Mouse (Mus musculus): Measurements from ENCODE around the gene Gm6890. TPM values are rescaled to one million over a fixed set of nuclear protein-coding genes. Genes with fewer than 3 reads are reported as not detected.
"Not testable (repeated sequence)": the region's sequence is repeated elsewhere in the genome, so short reads cannot be mapped to it uniquely, and the experiment has no call there.

Gm6890 gene
- 8.8 and 10.8 TPM in 2 replicates for polyA plus RNA-seq (2012; rRNA removed)

DNA sequence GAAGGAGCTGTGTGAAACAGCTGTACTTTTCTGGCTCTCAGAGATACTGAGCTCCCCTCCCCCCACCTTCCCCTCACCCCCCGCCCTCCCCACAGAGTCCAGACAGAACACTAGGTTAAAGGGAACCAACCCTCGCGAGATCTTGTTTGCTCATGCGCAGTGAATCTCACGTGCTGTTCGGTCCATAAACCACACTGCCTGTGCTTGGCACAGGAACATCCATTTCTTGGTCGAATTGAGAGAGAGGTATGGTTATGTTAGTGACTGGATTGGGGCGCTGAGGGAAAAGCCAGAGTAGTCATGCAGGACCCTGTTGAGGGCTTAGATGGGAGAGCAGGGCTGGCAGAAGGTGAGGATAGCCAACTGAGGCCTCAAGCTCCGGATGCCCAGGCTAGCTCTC is at the start of gene Gm6890:
Gm6890 (plus strand) TSS at position 301 of the 400 bp plus-strand sequence.
- H3K36me3 ChIP-seq (ENCODE audit: control insufficient read depth, insufficient read depth, low read length); H3K27me3 ChIP-seq (ENCODE audit: control insufficient read depth, insufficient read depth, low read length); H3K4me1 ChIP-seq (ENCODE audit: control insufficient read depth, insufficient read depth, low read length): not testable (repeated sequence)
- H3K4me3 ChIP-seq (ENCODE audit: control insufficient read depth, low read depth, low read length) = peak within 1 kb of the TSS; percentile 62
- peak within 1 kb of the TSS; percentile 36 for H3K27ac ChIP-seq (ENCODE audit: control insufficient read depth, insufficient read depth, low read depth, low read length)

DNA sequence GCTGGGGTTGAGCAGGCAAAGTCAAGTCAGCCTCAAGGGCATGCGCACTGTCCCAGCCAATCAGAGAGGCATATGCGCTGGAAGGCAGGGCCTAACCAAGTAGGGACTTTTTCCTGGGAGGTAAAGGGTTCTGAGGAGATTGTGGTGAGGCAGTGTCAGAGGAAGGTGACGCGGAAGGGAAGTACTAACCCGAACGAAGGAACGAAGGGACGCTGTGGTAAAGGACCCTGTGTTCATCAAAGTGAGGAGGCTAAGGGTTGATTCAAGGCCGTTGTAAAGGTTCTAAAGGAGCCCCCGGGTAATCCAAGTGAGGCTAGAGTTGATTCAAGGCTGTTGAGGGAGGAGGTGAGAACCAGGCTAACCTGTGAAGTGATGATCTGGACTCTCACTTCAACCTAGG is 14.5 kb upstream of the Gm6890 start:
- H3K27me3 ChIP-seq (ENCODE audit: control insufficient read depth, insufficient read depth, low read length); H3K27ac ChIP-seq (ENCODE audit: control insufficient read depth, insufficient read depth, low read depth, low read length); H3K4me1 ChIP-seq (ENCODE audit: control insufficient read depth, insufficient read depth, low read length); H3K36me3 ChIP-seq (ENCODE audit: control insufficient read depth, insufficient read depth, low read length); H3K4me3 ChIP-seq (ENCODE audit: control insufficient read depth, low read depth, low read length): not testable (repeated sequence)

DNA sequence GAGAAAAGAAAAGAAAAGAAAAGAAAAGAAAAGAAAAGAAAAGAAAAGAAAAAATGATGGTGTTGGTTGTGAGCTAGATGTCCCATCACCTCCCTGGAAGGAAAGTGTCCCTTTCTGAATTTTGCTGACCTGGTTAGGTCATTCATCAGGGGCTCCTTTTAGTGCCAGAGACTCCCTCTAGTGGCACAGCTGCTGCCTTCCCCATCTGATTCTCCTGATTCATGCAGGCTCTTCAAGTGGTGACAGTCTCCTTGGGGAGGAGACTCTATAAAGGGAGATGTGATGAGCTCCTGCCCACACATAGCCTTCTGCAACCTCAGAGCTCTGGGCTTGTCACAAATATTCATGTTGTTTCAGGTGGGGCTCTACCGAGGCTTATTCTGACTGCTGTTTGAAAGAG is 30.0 kb downstream of the Gm6890 start:
- H3K27ac ChIP-seq (ENCODE audit: control insufficient read depth, insufficient read depth, low read depth, low read length); H3K4me3 ChIP-seq (ENCODE audit: control insufficient read depth, low read depth, low read length); H3K4me1 ChIP-seq (ENCODE audit: control insufficient read depth, insufficient read depth, low read length); H3K27me3 ChIP-seq (ENCODE audit: control insufficient read depth, insufficient read depth, low read length); H3K36me3 ChIP-seq (ENCODE audit: control insufficient read depth, insufficient read depth, low read length): not testable (repeated sequence)

Other genes starting within 250 kb of the Gm6890 start
- not detected in 2 replicates for gene Olfr1326-ps1, start 166.0 kb upstream of the Gm6890 start, polyA plus RNA-seq (2012; rRNA removed)
- gene Olfr1325, start 148.2 kb upstream of the Gm6890 start, polyA plus RNA-seq (2012; rRNA removed) = not detected in 2 replicates
- 1.3 and 2.0 TPM in 2 replicates for gene Gm5640, start 95.3 kb upstream of the Gm6890 start, polyA plus RNA-seq (2012; rRNA removed)
- 2.9 and 3.8 TPM in 2 replicates for gene Gm5936, start 96.3 kb downstream of the Gm6890 start, polyA plus RNA-seq (2012; rRNA removed)